Mouse (Mus musculus): Measurements from ENCODE around the gene Klk12. TPM values are rescaled to one million over a fixed set of nuclear protein-coding genes. Genes with fewer than 3 reads are reported as not detected.

Gene Klk12
- total and polyA plus RNA-seq, 3 experiments, result not detected

- dilution Hi-C loops (cut with MboI; ENCODE audit: extremely low pct_ligation_motif_present, extremely low pct_unique_long_range_greater_than_20kb, low sequenced_read_pairs) (no loop called here), in situ Hi-C loops (cut with MboI; ENCODE audit: low pct_ligation_motif_present, low pct_unique_long_range_greater_than_20kb, low sequenced_read_pairs) (loop anchor here (5.0 to 25.0 kb wide), 2 partner anchors 98 to 293 kb away; partner anchors contain the start of gene Iglon5)
- DNase-seq (ENCODE audit: extremely low read depth), result no peak
- Histone ChIP-seq H3K4me1 (ENCODE audit: control insufficient read depth in 1 of 2, insufficient read depth in 2 of 2) (peaks cover 5 to 7% of the 10 kb centered on the region in 2 experiments; a peak in 1 of 4 replicates), H3K4me3 (replicated peaks in 1 of 3; ENCODE audit: low read depth in 2 of 3, low read length in 2 of 3, poor library complexity in 1 of 3) (no peak overlapping the region), H3K9me3 (replicated peaks; ENCODE audit: low read length) (no peaks in the 10 kb centered on the region), H3K79me2 (replicated peaks; ENCODE audit: control insufficient read depth, extremely low read depth, insufficient read depth, poor library complexity, severe bottlenecking) (no peaks in the 10 kb centered on the region), H3K4me2 (ENCODE audit: insufficient read depth, low read depth, poor library complexity, severe bottlenecking) (no peak overlapping the region), H3K9ac (ENCODE audit: insufficient read depth, low read depth) (no peak overlapping the region), H3K27ac (ENCODE audit: insufficient read depth, low read depth) (no peak overlapping the region), H3K36me3 (replicated peaks in 1 of 2; ENCODE audit: control insufficient read depth in 1 of 2, insufficient read depth in 1 of 2, low read length in 1 of 2) (no peaks in the 10 kb centered on the region), H3K27me3 (replicated peaks) (peaks cover 92% of the 10 kb centered on the region)
- no peak for TF ChIP-seq IRF4 (IDR thresholded peaks at IDR 0.05; ENCODE audit: low read depth, low read length)
- no peak for TF ChIP-seq ZMIZ1 (IDR thresholded peaks at IDR 0.05; ENCODE audit: low read depth, low read length)
- no peak for TF ChIP-seq CHD2 (IDR thresholded peaks at IDR 0.05; ENCODE audit: low read length)
- TF ChIP-seq POLR2AphosphoS2 (IDR thresholded peaks at IDR 0.05; ENCODE audit: low read depth, low read length), result no peak
- no peak for TF ChIP-seq RAD21 (IDR thresholded peaks at IDR 0.05; ENCODE audit: low read depth, low read length)
- TF ChIP-seq UBTF (IDR thresholded peaks at IDR 0.05; ENCODE audit: low read depth, low read length), result no peak
- no peak for TF ChIP-seq MAZ (IDR thresholded peaks at IDR 0.05; ENCODE audit: low read depth, low read length)
- TF ChIP-seq GABPA (IDR thresholded peaks at IDR 0.05; ENCODE audit: insufficient replicate concordance, low read depth, low read length), result no peak
- no peak for TF ChIP-seq MYC (IDR thresholded peaks at IDR 0.05; ENCODE audit: low read depth, low read length)
- TF ChIP-seq USF2 (conservative IDR thresholded peaks at IDR 0.05; ENCODE audit: low read depth, low read length), result no peak
- no peak for TF ChIP-seq MAFK (IDR thresholded peaks at IDR 0.05; ENCODE audit: insufficient replicate concordance, low read length)
- no peak for TF ChIP-seq SMC3 (IDR thresholded peaks at IDR 0.05; ENCODE audit: low read depth, low read length)
- TF ChIP-seq POLR2A (IDR thresholded peaks at IDR 0.05; ENCODE audit: low read depth, low read length), result no peak
- no peak for TF ChIP-seq ZKSCAN1 (IDR thresholded peaks at IDR 0.05; ENCODE audit: borderline replicate concordance, low read depth, low read length)
- no peak for TF ChIP-seq JUN (IDR thresholded peaks at IDR 0.05; ENCODE audit: insufficient read depth, low read depth, low read length)
- no peak for TF ChIP-seq CHD1 (IDR thresholded peaks at IDR 0.05; ENCODE audit: low read depth, low read length)
- TF ChIP-seq HCFC1 (IDR thresholded peaks at IDR 0.05; ENCODE audit: low read depth, low read length), result no peak
- TF ChIP-seq MEF2A (IDR thresholded peaks at IDR 0.05; ENCODE audit: borderline replicate concordance, low read depth, low read length), result no peak
- TF ChIP-seq ETS1 (conservative IDR thresholded peaks at IDR 0.05; ENCODE audit: low read depth, low read length), result no peak
- TF ChIP-seq EP300 (IDR thresholded peaks at IDR 0.05; ENCODE audit: low read length), result no peak
These were observed 11.5 kb downstream of the Klk12 start for GRCm38 (mm10) chr7:43780241-43780640.

- Histone ChIP-seq H3K79me2 (replicated peaks; ENCODE audit: control insufficient read depth, extremely low read depth, insufficient read depth, poor library complexity, severe bottlenecking) (no peaks in the 10 kb centered on the region), H3K4me1 (ENCODE audit: control insufficient read depth in 1 of 2, insufficient read depth in 2 of 2) (peaks cover 5 to 7% of the 10 kb centered on the region in 2 experiments; a peak in 1 of 4 replicates), H3K9me3 (replicated peaks; ENCODE audit: low read length) (no peaks in the 10 kb centered on the region), H3K36me3 (replicated peaks in 1 of 2; ENCODE audit: control insufficient read depth in 1 of 2, insufficient read depth in 1 of 2, low read length in 1 of 2) (no peaks in the 10 kb centered on the region), H3K9ac (ENCODE audit: insufficient read depth, low read depth) (no peak within 1 kb of the TSS), H3K27ac (ENCODE audit: insufficient read depth, low read depth) (no peak within 1 kb of the TSS), H3K4me2 (ENCODE audit: insufficient read depth, low read depth, poor library complexity, severe bottlenecking) (no peak within 1 kb of the TSS; the same call in 1 of the 2 replicates), H3K27me3 (replicated peaks) (peaks cover 93% of the 10 kb centered on the region), H3K4me3 (replicated peaks in 1 of 3; ENCODE audit: low read depth in 2 of 3, low read length in 2 of 3, poor library complexity in 1 of 3) (no peak within 1 kb of the TSS)
- DNase-seq (ENCODE audit: extremely low read depth), result no peak
- dilution Hi-C loops (cut with MboI; ENCODE audit: extremely low pct_ligation_motif_present, extremely low pct_unique_long_range_greater_than_20kb, low sequenced_read_pairs), result no loop called here
- in situ Hi-C loops (cut with MboI; ENCODE audit: low pct_ligation_motif_present, low pct_unique_long_range_greater_than_20kb, low sequenced_read_pairs), result loop anchor here (5.0 to 25.0 kb wide), 2 partner anchors 98 to 293 kb away; partner anchors contain the start of gene Iglon5
- TF ChIP-seq MAZ (IDR thresholded peaks at IDR 0.05; ENCODE audit: low read depth, low read length) (no peak), USF2 (conservative IDR thresholded peaks at IDR 0.05; ENCODE audit: low read depth, low read length) (no peak), SIN3A (IDR thresholded peaks at IDR 0.05; ENCODE audit: low read length) (no peak), MXI1 (IDR thresholded peaks at IDR 0.05; ENCODE audit: low read depth, low read length) (no peak), IRF4 (IDR thresholded peaks at IDR 0.05; ENCODE audit: low read depth, low read length) (no peak), NELFE (IDR thresholded peaks at IDR 0.05; ENCODE audit: low read depth, low read length) (no peak), ELF1 (IDR thresholded peaks at IDR 0.05; ENCODE audit: low read depth, low read length) (no peak), ZMIZ1 (IDR thresholded peaks at IDR 0.05; ENCODE audit: low read depth, low read length) (no peak), USF1 (IDR thresholded peaks at IDR 0.05; ENCODE audit: low read depth, low read length) (no peak), CHD1 (IDR thresholded peaks at IDR 0.05; ENCODE audit: low read depth, low read length) (no peak), GABPA (IDR thresholded peaks at IDR 0.05; ENCODE audit: insufficient replicate concordance, low read depth, low read length) (no peak), ZNF384 (IDR thresholded peaks at IDR 0.05; ENCODE audit: low read depth, low read length) (no peak), RAD21 (IDR thresholded peaks at IDR 0.05; ENCODE audit: low read depth, low read length) (no peak), UBTF (IDR thresholded peaks at IDR 0.05; ENCODE audit: low read depth, low read length) (no peak), CTCF (conservative IDR thresholded peaks at IDR 0.05 in 1 of 2, IDR thresholded peaks at IDR 0.05 in 1 of 2; ENCODE audit: low read depth in 2 of 2, low read length in 2 of 2) (no peak), NRF1 (IDR thresholded peaks at IDR 0.05; ENCODE audit: low read depth, low read length) (no peak)
These were observed 12.0 kb downstream of the Klk12 start, which contains the start of gene Klk10 for GRCm38 (mm10) chr7:43780746-43781145. Gene Klk10, plus strand, starts transcription at chr7:43781035.

Measured in CH12.LX (cell line).